Mouse (Mus musculus): ENCODE results near the gene Rab30. TPM values are rescaled to one million over a fixed set of nuclear protein-coding genes. Genes with fewer than 3 reads are reported as not detected.

The Rab30 gene
- polyA plus RNA-seq, 1 experiment from 2014 or later: 28.8 TPM

- 64% methylated on average over 1 of the region's 1 CpGs for WGBS (ENCODE audit: insufficient replicate concordance)
- TF ChIP-seq EP300 (IDR thresholded peaks at IDR 0.05; ENCODE audit: low read depth): no peak
- TF ChIP-seq CTCF (IDR thresholded peaks at IDR 0.05; ENCODE audit: low read depth): peak; percentile 34
- H3K4me2 ChIP-seq (ENCODE audit: low read depth, low read length): no peak overlapping the region
- no peak overlapping the region for H3K27ac ChIP-seq (ENCODE audit: low read depth)
- no peaks in the 10 kb centered on the region for H3K4me1 ChIP-seq (ENCODE audit: insufficient read depth)
- no peaks in the 10 kb centered on the region for H3K27me3 ChIP-seq (ENCODE audit: insufficient read depth, low read length)
- no peak overlapping the region for H3K9ac ChIP-seq (replicated peaks)
- DNase-seq (no peak), ATAC-seq (no peak)
- no peak overlapping the region for H3K4me3 ChIP-seq (ENCODE audit: low read depth, low read length)
- H3K9me3 ChIP-seq (ENCODE audit: low read length): no peaks in the 10 kb centered on the region
- no peaks in the 10 kb centered on the region for H3K36me3 ChIP-seq (replicated peaks; ENCODE audit: insufficient read depth, low read length)
These were observed 40.0 kb downstream of the Rab30 start for GRCm38 (mm10) chr7:92781361-92781760.

DNA sequence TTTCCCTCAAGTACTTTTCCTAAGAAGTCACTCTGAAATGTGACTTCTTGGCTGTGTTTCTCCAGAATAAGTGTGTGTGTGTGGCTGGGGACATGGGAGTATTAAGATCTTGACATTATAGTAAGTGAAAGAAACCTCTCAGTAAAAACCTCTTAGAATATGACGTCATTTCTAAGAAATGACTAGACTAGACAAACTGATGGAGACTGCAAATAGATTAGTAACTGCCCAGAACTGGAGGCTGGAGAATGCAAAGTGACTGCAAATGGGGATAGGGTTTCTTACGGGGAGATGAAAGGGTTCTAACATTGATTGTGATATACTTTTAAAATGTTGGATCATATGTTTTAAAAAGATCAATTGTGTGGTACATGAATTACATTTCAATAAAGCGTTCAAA is 40.5 kb downstream of the Rab30 start:
- no peaks in the 10 kb centered on the region for H3K4me1 ChIP-seq (ENCODE audit: insufficient read depth)
- no peaks in the 10 kb centered on the region for H3K36me3 ChIP-seq (replicated peaks; ENCODE audit: insufficient read depth, low read length)
- 85% methylated on average over 3 of the region's 3 CpGs for WGBS (ENCODE audit: insufficient replicate concordance)
- no peaks in the 10 kb centered on the region for H3K27me3 ChIP-seq (ENCODE audit: insufficient read depth, low read length)
- no peak overlapping the region for H3K4me2 ChIP-seq (ENCODE audit: low read depth, low read length)
- no peak for TF ChIP-seq CTCF (IDR thresholded peaks at IDR 0.05; ENCODE audit: low read depth)
- no peak for TF ChIP-seq EP300 (IDR thresholded peaks at IDR 0.05; ENCODE audit: low read depth)
- H3K27ac ChIP-seq (ENCODE audit: low read depth): no peak overlapping the region
- H3K9ac ChIP-seq (replicated peaks): no peak overlapping the region
- ATAC-seq (no peak), DNase-seq (no peak)
- no peaks in the 10 kb centered on the region for H3K9me3 ChIP-seq (ENCODE audit: low read length)
- H3K4me3 ChIP-seq (ENCODE audit: low read depth, low read length): no peak overlapping the region

- no peak overlapping the region for H3K27ac ChIP-seq (ENCODE audit: low read depth)
- no peak overlapping the region for H3K9ac ChIP-seq (replicated peaks)
- no peak overlapping the region for H3K4me3 ChIP-seq (ENCODE audit: low read depth, low read length)
- DNase-seq (no peak), ATAC-seq (no peak)
- H3K36me3 ChIP-seq (replicated peaks; ENCODE audit: insufficient read depth, low read length): no peaks in the 10 kb centered on the region
- no peak overlapping the region for H3K4me2 ChIP-seq (ENCODE audit: low read depth, low read length)
- no peaks in the 10 kb centered on the region for H3K9me3 ChIP-seq (ENCODE audit: low read length)
- H3K4me1 ChIP-seq (ENCODE audit: insufficient read depth): no peaks in the 10 kb centered on the region
- TF ChIP-seq EP300 (IDR thresholded peaks at IDR 0.05; ENCODE audit: low read depth) (no peak), CTCF (IDR thresholded peaks at IDR 0.05; ENCODE audit: low read depth) (no peak)
- H3K27me3 ChIP-seq (ENCODE audit: insufficient read depth, low read length): no peaks in the 10 kb centered on the region
- 81% methylated on average over 9 of the region's 9 CpGs for WGBS (ENCODE audit: insufficient replicate concordance)
These were observed 41.1 kb downstream of the Rab30 start for GRCm38 (mm10) chr7:92782511-92782910.

DNA sequence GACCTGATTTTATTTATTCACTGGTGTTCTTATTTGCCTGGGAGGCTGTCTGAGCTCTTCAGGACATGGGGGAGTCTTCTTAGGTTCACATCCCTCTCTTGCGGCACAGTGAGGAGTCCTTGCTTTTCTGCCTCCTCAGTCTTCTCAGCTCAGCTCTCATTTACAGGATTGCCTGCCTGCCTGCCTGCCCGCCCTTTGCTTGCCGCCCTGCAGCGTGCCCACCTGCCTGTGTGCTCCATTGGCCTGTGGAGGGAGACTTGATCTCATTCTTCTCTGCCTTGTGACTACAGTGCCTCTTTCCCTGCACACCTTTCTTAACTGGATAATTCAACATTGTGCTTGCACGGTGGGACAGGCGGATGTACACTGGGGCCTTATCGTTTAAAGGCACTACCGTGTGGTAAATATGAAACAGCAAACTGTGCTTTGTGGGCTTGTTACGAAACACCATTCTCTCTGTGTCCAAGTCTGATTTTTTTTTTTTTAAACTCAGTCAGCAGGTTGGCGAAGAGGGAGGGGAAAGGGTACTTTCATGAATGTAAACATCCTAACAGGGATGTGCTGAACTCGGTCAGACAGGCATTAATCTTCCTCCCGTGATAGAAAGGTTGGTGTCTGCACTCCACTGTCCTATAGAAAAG is 41.9 kb downstream of the Rab30 start:
- Histone ChIP-seq H3K36me3 (replicated peaks; ENCODE audit: insufficient read depth, low read length) (no peaks in the 10 kb centered on the region), H3K9me3 (ENCODE audit: low read length) (no peaks in the 10 kb centered on the region), H3K4me1 (ENCODE audit: insufficient read depth) (no peaks in the 10 kb centered on the region), H3K27me3 (ENCODE audit: insufficient read depth, low read length) (no peaks in the 10 kb centered on the region), H3K4me2 (ENCODE audit: low read depth, low read length) (no peak overlapping the region), H3K4me3 (ENCODE audit: low read depth, low read length) (no peak overlapping the region), H3K9ac (replicated peaks) (no peak overlapping the region), H3K27ac (ENCODE audit: low read depth) (no peak overlapping the region)
- DNase-seq (no peak), ATAC-seq (peak; percentile 21; the same call in 1 of the 2 replicates)
- WGBS (ENCODE audit: insufficient replicate concordance): 64% methylated on average over 12 of the region's 12 CpGs
- TF ChIP-seq EP300 (IDR thresholded peaks at IDR 0.05; ENCODE audit: low read depth) (no peak), CTCF (IDR thresholded peaks at IDR 0.05; ENCODE audit: low read depth) (0 out of 2 replicates have a peak, but pooled peaks have one; percentile 3)

- no peaks in the 10 kb centered on the region for H3K36me3 ChIP-seq (replicated peaks; ENCODE audit: insufficient read depth, low read length)
- H3K4me1 ChIP-seq (ENCODE audit: insufficient read depth): no peaks in the 10 kb centered on the region
- no peak overlapping the region for H3K4me2 ChIP-seq (ENCODE audit: low read depth, low read length)
- DNase-seq: no peak
- ATAC-seq: no peak
- no peak overlapping the region for H3K27ac ChIP-seq (ENCODE audit: low read depth)
- TF ChIP-seq EP300 (IDR thresholded peaks at IDR 0.05; ENCODE audit: low read depth) (no peak), CTCF (IDR thresholded peaks at IDR 0.05; ENCODE audit: low read depth) (no peak)
- 84% methylated on average over 11 of the region's 11 CpGs for WGBS (ENCODE audit: insufficient replicate concordance)
- no peaks in the 10 kb centered on the region for H3K9me3 ChIP-seq (ENCODE audit: low read length)
- H3K9ac ChIP-seq (replicated peaks): no peak overlapping the region
- H3K4me3 ChIP-seq (ENCODE audit: low read depth, low read length): no peak overlapping the region
- no peaks in the 10 kb centered on the region for H3K27me3 ChIP-seq (ENCODE audit: insufficient read depth, low read length)
These were observed 42.5 kb downstream of the Rab30 start for GRCm38 (mm10) chr7:92783914-92784313.

DNA sequence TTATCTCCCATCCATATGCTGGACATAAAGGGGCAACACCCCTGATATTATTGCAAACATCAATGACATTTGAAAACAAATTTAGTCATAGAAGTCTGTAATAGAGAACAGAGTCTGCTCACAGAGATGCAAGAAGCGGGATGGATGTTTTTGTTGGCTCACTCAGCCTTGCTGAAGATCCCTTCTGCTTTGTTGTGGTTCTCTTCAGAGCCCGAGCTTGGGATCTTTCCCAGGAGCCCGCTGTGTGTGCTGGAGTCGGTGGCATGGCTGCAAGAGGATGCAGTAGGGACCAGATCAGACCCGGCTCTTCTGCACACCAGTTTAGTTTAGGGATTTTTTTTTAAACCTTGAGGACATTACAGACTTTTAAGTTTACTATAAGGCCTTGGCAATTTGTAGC is 54.3 kb downstream of the Rab30 start:
- Histone ChIP-seq H3K4me1 (ENCODE audit: insufficient read depth) (no peaks in the 10 kb centered on the region), H3K27me3 (ENCODE audit: insufficient read depth, low read length) (no peaks in the 10 kb centered on the region), H3K36me3 (replicated peaks; ENCODE audit: insufficient read depth, low read length) (no peaks in the 10 kb centered on the region), H3K4me2 (ENCODE audit: low read depth, low read length) (no peak overlapping the region), H3K9me3 (ENCODE audit: low read length) (no peaks in the 10 kb centered on the region), H3K27ac (ENCODE audit: low read depth) (no peak overlapping the region), H3K4me3 (ENCODE audit: low read depth, low read length) (no peak overlapping the region), H3K9ac (replicated peaks) (no peak overlapping the region)
- no peak for ATAC-seq
- no peak for TF ChIP-seq CTCF (IDR thresholded peaks at IDR 0.05; ENCODE audit: low read depth)
- TF ChIP-seq EP300 (IDR thresholded peaks at IDR 0.05; ENCODE audit: low read depth): no peak
- no peak for DNase-seq
- WGBS (ENCODE audit: insufficient replicate concordance): 86% methylated on average over 5 of the region's 5 CpGs

All from liver, postnatal 0 days (tissue).